Mouse (Mus musculus) limb, embryonic 10.5 days (tissue): Measurements from ENCODE around the gene Zfp462. TPM values are rescaled to one million over a fixed set of nuclear protein-coding genes. Genes with fewer than 3 reads are reported as not detected.

Experiments
- DNase-seq: peaks from one replicate; pipeline ENCODE4 v3.0.0-alpha.2; 2017; ENCODE audit warnings: low spot score
- H3K27ac ChIP-seq: fragments of 300-500 bp; sonication (generic); 2 replicates; pipeline ENCODE4 v1.5.1; 2016; ENCODE audit warnings: mild to moderate bottlenecking
- H3K27me3 ChIP-seq: fragments of 300-500 bp; sonication (generic); 2 replicates; pipeline ENCODE4 v1.6.1; 2016; ENCODE audit warnings: low read depth, mild to moderate bottlenecking; ENCODE audit not compliant: poor library complexity, severe bottlenecking
- H3K36me3 ChIP-seq: fragments of 300-500 bp; sonication (generic); 2 replicates; pipeline ENCODE4 v1.6.1; 2016; ENCODE audit warnings: mild to moderate bottlenecking, moderate library complexity
- H3K4me1 ChIP-seq: fragments of 300-500 bp; sonication (generic); 2 replicates; pipeline ENCODE4 v1.6.1; 2016
- H3K4me3 ChIP-seq: fragments of 300-500 bp; sonication (generic); 2 replicates; pipeline ENCODE4 v1.5.1; 2016; ENCODE audit warnings: mild to moderate bottlenecking, moderate library complexity
- H3K9me3 ChIP-seq: fragments of 300-500 bp; sonication (generic); replicated peaks from 2 replicates; pipeline ENCODE4 v1.6.1; 2016; ENCODE audit warnings: mild to moderate bottlenecking
- WGBS: fragments of 180-500 bp; shearing (Covaris S2); methylation state at CpG from one replicate; pipeline ENCODE4 v1.1.7; 2016; 5-methylcytosine and 5-hydroxymethylcytosine counted together
- polyA plus RNA-seq: library from polyadenylated mRNA; unstranded; fragments of >200 nt; fragmentation: Nextera tagmentation; extraction: Ambion mirVana; gene quantifications from 2 replicates; pipeline ENCODE4 v1.2.1, GENCODE M21; 2016

Gene Zfp462
- polyA plus RNA-seq, 1 experiment from 2014 or later: 10.3 TPM

- H3K27me3 ChIP-seq: no peaks in the 10 kb centered on the region
- H3K4me1 ChIP-seq: 0 out of 2 replicates have a peak, but pooled peaks cover 3% of the 10 kb centered on the region
- H3K4me3 ChIP-seq: no peak overlapping the region
- no peak overlapping the region for H3K27ac ChIP-seq
- no peaks in the 10 kb centered on the region for H3K9me3 ChIP-seq
- 68% methylated on average over 11 of the region's 11 CpGs for WGBS
- no peaks in the 10 kb centered on the region for H3K36me3 ChIP-seq
- no peak for DNase-seq
These were observed 180.3 kb downstream of the Zfp462 start for GRCm38 (mm10) chr4:55125048-55125737.

- Histone ChIP-seq H3K36me3 (no peaks in the 10 kb centered on the region), H3K4me1 (0 out of 2 replicates have a peak, but pooled peaks cover 3% of the 10 kb centered on the region), H3K9me3 (no peaks in the 10 kb centered on the region), H3K27ac (no peak overlapping the region), H3K27me3 (no peaks in the 10 kb centered on the region), H3K4me3 (no peak overlapping the region)
- 94% methylated on average over 4 of the region's 4 CpGs for WGBS
- DNase-seq: no peak
These were observed 180.8 kb downstream of the Zfp462 start for GRCm38 (mm10) chr4:55125738-55126054.

GRCm38 (mm10) chr4:55127228-55127901 lies 182.5 kb downstream of the Zfp462 start:
- Histone ChIP-seq H3K9me3 (no peaks in the 10 kb centered on the region), H3K36me3 (no peaks in the 10 kb centered on the region), H3K27ac (no peak overlapping the region), H3K4me3 (no peak overlapping the region), H3K27me3 (no peaks in the 10 kb centered on the region), H3K4me1 (no peaks in the 10 kb centered on the region)
- WGBS: 89% methylated on average over 9 of the region's 9 CpGs
- no peak for DNase-seq

GRCm38 (mm10) chr4:55128088-55128835 lies 183.4 kb downstream of the Zfp462 start:
- Histone ChIP-seq H3K27me3 (no peaks in the 10 kb centered on the region), H3K4me1 (no peaks in the 10 kb centered on the region), H3K27ac (no peak overlapping the region), H3K36me3 (no peaks in the 10 kb centered on the region), H3K9me3 (no peaks in the 10 kb centered on the region), H3K4me3 (no peak overlapping the region)
- DNase-seq: no peak
- WGBS: 80% methylated on average over 13 of the region's 13 CpGs
